Mouse (Mus musculus) spleen, adult 2 months (tissue): ENCODE measurements around the gene Brca2.

Source experiments
- CTCF ChIP-seq: fragments of 200-500 bp; IDR thresholded peaks from 2 replicates; pipeline ENCODE4 v1.5.1; 2011; ENCODE audit warnings: mild to moderate bottlenecking, inconsistent platforms; ENCODE audit not compliant: insufficient read depth, insufficient read length, insufficient replicate concordance; ENCODE audit errors: extremely low read depth
- POLR2A ChIP-seq: fragments of 200-500 bp; IDR thresholded peaks from 2 replicates; pipeline ENCODE4 v1.6.1; 2011; ENCODE audit warnings: low read depth, low read length, inconsistent platforms

DNA sequence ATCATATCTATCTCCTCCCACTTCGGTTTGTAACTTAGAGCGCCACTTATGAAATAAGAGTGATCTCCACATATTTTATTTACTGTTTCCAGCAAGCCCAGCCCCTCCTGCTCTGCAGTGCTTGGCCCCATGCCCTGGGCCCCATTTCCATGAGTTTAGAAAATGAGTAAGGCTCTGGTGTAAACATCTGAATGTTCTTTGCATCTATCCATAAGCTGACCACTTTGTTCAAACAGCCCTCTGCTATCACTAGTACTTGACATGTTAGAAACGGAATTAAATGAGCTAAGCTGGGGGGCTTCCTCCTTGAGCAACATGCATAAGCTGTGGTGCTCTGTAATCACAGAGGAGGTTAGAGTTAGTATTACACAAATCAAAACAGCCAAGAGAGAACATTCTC lies 52.0 kb downstream of the Brca2 start:
- TF ChIP-seq CTCF, result no peak
- no peak for TF ChIP-seq POLR2A
